Mouse (Mus musculus): ENCODE measurements around the gene Ntsr2. TPM values are rescaled to one million over a fixed set of nuclear protein-coding genes. Genes with fewer than 3 reads are reported as not detected.

The Ntsr2 gene
- polyA plus RNA-seq, 1 experiment from 2014 or later: not detected

DNA sequence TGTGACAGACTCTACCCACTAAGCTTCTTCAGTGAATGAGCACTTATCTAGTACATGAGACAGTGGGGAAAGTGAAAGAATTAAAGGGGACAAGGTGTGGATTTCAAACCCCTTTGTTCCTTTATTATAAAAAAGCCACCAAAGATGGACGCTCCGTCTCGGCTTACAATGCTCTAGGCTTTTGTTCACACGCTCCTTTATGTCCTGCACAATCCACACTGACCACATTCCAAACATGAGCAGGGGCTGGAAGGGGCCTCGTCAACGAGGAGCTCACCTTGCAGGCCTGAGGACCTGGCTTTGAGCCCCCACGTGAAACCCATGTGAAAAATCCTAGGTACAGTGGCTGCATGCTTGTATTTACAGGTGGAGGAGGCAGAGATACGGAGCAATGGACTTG, 8.5 kb upstream of the Ntsr2 start:
- TF ChIP-seq EP300 (IDR thresholded peaks at IDR 0.05; ENCODE audit: low read depth) (no peak), CTCF (IDR thresholded peaks at IDR 0.05; ENCODE audit: low read depth) (no peak)
- H3K4me2 ChIP-seq (ENCODE audit: low read depth, low read length): no peak overlapping the region
- H3K4me1 ChIP-seq (ENCODE audit: insufficient read depth): no peaks in the 10 kb centered on the region
- H3K9ac ChIP-seq (replicated peaks): no peak overlapping the region
- ATAC-seq (no peak), DNase-seq (no peak)
- no peak overlapping the region for H3K4me3 ChIP-seq (ENCODE audit: low read depth, low read length)
- H3K36me3 ChIP-seq (replicated peaks; ENCODE audit: insufficient read depth, low read length): no peaks in the 10 kb centered on the region
- WGBS (ENCODE audit: insufficient replicate concordance): 66% methylated on average over 8 of the region's 8 CpGs
- no peaks in the 10 kb centered on the region for H3K9me3 ChIP-seq (ENCODE audit: low read length)
- H3K27ac ChIP-seq (ENCODE audit: low read depth): no peak overlapping the region
- no peaks in the 10 kb centered on the region for H3K27me3 ChIP-seq (ENCODE audit: insufficient read depth, low read length)

DNA sequence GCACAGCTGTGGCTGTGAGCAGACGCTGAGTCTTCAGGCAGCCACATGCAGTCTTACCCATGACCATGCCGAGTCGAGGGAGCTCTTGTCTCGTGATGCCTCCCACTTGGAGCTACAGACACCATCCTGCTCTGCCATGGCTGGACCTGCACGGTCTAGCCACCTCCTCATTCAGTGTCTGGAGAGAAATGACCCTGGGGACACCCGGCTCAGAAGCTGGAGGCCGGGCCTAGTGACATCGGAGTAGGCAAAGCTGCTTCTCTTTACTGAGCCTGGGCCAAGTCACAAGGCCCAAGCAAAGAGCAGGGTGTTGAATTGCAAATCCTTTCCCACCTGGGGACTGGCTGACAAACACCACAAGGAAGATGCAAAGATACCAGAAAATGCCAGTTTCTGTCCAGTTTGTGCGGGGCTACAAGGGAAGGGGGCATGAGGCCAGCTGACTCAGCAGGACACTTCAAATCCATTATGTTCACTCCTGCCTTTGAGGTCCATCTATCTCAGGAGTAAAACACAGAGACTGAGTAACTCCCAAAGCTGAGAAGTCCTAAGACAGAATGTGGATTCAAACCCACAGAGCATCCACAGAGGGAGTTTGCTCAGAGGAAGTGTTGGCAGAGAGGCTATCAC, 6.3 kb upstream of the Ntsr2 start:
- DNase-seq: no peak
- Histone ChIP-seq H3K27ac (ENCODE audit: low read depth) (no peak overlapping the region), H3K36me3 (replicated peaks; ENCODE audit: insufficient read depth, low read length) (no peaks in the 10 kb centered on the region), H3K9ac (replicated peaks) (no peak overlapping the region), H3K4me3 (ENCODE audit: low read depth, low read length) (no peak overlapping the region), H3K4me2 (ENCODE audit: low read depth, low read length) (no peak overlapping the region), H3K4me1 (ENCODE audit: insufficient read depth) (no peaks in the 10 kb centered on the region), H3K9me3 (ENCODE audit: low read length) (no peaks in the 10 kb centered on the region), H3K27me3 (ENCODE audit: insufficient read depth, low read length) (peaks cover 4% of the 10 kb centered on the region)
- TF ChIP-seq EP300 (IDR thresholded peaks at IDR 0.05; ENCODE audit: low read depth) (no peak), CTCF (IDR thresholded peaks at IDR 0.05; ENCODE audit: low read depth) (no peak)
- no peak for ATAC-seq
- 45% methylated on average over 9 of the region's 9 CpGs for WGBS (ENCODE audit: insufficient replicate concordance)

DNA sequence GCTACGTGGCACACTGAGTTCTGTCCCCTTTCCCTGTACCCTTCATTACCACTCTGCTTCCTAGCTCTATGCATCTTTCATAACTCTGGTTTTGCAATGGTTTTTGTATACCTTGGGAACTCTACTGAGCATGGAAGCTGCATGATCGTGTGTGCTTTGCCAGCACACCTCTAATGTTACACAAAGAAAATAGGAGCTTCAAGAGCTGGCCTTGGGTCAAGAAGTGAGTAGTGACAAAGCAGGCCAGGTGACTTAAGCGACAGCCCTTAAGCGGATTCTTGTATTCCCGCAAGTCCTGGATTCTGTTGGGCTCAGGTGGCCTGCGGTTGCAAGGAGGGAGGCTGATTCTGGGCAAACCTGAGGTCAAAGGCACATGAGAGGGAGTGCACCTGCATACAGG, 4.9 kb upstream of the Ntsr2 start:
- Histone ChIP-seq H3K27me3 (ENCODE audit: insufficient read depth, low read length) (peaks cover 12% of the 10 kb centered on the region), H3K36me3 (replicated peaks; ENCODE audit: insufficient read depth, low read length) (no peaks in the 10 kb centered on the region), H3K4me1 (ENCODE audit: insufficient read depth) (no peaks in the 10 kb centered on the region), H3K9ac (replicated peaks) (no peak overlapping the region), H3K4me3 (ENCODE audit: low read depth, low read length) (no peak overlapping the region), H3K9me3 (ENCODE audit: low read length) (no peaks in the 10 kb centered on the region), H3K27ac (ENCODE audit: low read depth) (no peak overlapping the region), H3K4me2 (ENCODE audit: low read depth, low read length) (no peak overlapping the region)
- 75% methylated on average over 6 of the region's 6 CpGs for WGBS (ENCODE audit: insufficient replicate concordance)
- DNase-seq (no peak), ATAC-seq (no peak)
- no peak for TF ChIP-seq CTCF (IDR thresholded peaks at IDR 0.05; ENCODE audit: low read depth)

DNA sequence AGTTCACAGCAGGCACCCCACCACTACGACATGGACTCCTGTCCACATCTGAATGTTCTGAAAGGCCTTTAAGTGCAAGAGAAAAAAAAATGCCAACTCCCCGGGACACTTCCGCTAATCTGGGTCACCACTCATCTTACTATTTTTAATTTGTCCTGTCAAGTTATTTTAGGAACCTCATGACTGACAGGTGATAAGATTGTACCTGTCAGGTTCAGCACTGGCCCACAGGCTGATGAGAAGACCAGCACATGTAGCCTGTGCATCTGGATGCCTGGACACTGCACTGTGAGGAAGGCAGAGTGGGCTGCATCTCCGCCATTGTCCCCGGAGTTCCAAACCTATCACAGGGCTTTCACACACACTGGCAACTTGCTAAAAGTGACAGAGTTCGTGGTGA, 3.4 kb upstream of the Ntsr2 start:
- 0 out of 2 replicates have a peak, but pooled peaks cover 2% of the 10 kb centered on the region for H3K4me1 ChIP-seq (ENCODE audit: insufficient read depth)
- H3K4me2 ChIP-seq (ENCODE audit: low read depth, low read length): no peak overlapping the region
- WGBS (ENCODE audit: insufficient replicate concordance): 66% methylated on average over 6 of the region's 6 CpGs
- no peaks in the 10 kb centered on the region for H3K9me3 ChIP-seq (ENCODE audit: low read length)
- H3K4me3 ChIP-seq (ENCODE audit: low read depth, low read length): no peak overlapping the region
- H3K27me3 ChIP-seq (ENCODE audit: insufficient read depth, low read length): peaks cover 24% of the 10 kb centered on the region
- no peak overlapping the region for H3K9ac ChIP-seq (replicated peaks)
- DNase-seq (no peak), ATAC-seq (no peak)
- no peaks in the 10 kb centered on the region for H3K36me3 ChIP-seq (replicated peaks; ENCODE audit: insufficient read depth, low read length)
- TF ChIP-seq EP300 (IDR thresholded peaks at IDR 0.05; ENCODE audit: low read depth) (no peak), CTCF (IDR thresholded peaks at IDR 0.05; ENCODE audit: low read depth) (no peak)
- H3K27ac ChIP-seq (ENCODE audit: low read depth): no peak overlapping the region

DNA sequence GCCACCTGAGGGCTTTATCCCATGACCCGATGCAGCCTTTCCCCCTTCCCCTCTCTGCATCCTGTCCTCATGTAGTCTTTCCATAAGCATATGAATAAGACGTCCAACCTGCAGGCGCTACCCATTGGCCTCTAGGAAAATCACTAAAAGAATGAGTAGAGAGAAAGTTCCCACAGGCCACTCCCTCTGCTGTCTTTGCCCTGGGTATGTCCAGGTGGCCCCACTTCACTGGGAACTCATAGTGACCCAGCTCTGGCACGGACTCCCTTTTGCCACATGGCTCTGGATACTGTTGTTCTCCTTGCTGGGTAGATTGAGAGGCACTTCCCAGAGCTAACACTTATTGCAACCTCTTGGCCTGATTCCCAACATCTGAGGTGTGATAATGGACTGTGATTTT, 2.4 kb downstream of the Ntsr2 start:
- 60% methylated on average over 4 of the region's 4 CpGs for whole genome bisulfite sequencing (ENCODE audit: insufficient replicate concordance)
- DNase-seq: no peak
- H3K9ac ChIP-seq (replicated peaks): no peak overlapping the region

DNA sequence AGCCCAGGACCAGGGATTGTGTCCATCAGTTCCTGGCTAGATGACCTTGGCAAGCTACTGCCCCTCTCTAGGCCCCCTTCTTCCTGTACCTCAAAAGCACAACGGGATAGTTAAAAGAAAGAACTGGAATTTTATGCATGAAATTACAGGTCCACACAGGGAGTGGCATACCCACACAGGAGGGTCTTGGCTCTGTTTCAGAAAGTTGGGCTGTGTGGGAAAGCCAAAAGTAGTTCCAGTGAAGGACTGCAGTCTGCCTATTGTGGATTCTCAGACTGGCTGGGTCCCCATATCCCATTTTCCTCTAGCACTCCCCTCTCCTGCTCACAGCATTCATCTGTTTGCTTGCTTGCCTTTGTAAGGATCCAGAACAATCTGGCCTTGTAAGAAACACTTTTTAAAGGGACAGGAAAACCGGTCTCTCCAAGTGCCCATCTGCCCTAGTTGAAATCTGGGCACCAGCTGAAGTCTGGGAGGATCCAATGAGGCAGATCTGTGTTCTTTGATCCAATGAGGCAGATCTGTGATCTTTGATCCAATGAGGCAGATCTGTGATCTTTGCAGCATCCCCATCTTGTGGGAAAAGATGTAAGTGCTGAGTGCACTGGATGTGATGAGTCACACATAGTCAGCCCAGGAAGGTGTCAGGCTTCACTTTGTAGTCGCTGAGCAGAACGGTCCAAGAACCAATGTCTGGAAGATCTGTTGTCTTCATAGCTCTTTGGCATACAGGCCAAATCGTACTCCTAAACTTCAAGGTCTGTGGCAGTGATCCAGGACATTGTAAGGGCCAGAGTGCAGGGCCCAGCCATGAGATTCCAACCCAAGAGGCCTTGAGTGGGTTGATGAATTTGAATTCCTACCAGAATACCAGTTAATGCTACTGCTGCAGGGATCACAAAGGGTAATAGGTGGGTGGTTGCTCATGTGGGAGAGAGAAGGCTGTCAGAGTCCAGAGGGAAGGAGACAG, 4.0 kb downstream of the Ntsr2 start:
- Histone ChIP-seq H3K9ac (replicated peaks) (no peak overlapping the region), H3K36me3 (replicated peaks; ENCODE audit: insufficient read depth, low read length) (no peaks in the 10 kb centered on the region), H3K9me3 (ENCODE audit: low read length) (no peaks in the 10 kb centered on the region), H3K4me2 (ENCODE audit: low read depth, low read length) (no peak overlapping the region), H3K27me3 (ENCODE audit: insufficient read depth, low read length) (peaks cover 22% of the 10 kb centered on the region), H3K27ac (ENCODE audit: low read depth) (no peak overlapping the region), H3K4me3 (ENCODE audit: low read depth, low read length) (no peak overlapping the region), H3K4me1 (ENCODE audit: insufficient read depth) (0 out of 2 replicates have a peak, but pooled peaks cover 2% of the 10 kb centered on the region)
- DNase-seq: no peak
- 65% methylated on average over 5 of the region's 5 CpGs for WGBS (ENCODE audit: insufficient replicate concordance)
- no peak for ATAC-seq
- TF ChIP-seq CTCF (IDR thresholded peaks at IDR 0.05; ENCODE audit: low read depth): no peak
- TF ChIP-seq EP300 (IDR thresholded peaks at IDR 0.05; ENCODE audit: low read depth): no peak

More for the DNA sequence above, 2.4 kb downstream of the Ntsr2 start:
- TF ChIP-seq CTCF (IDR thresholded peaks at IDR 0.05; ENCODE audit: low read depth): no peak
- no peak for TF ChIP-seq EP300 (IDR thresholded peaks at IDR 0.05; ENCODE audit: low read depth)
- Histone ChIP-seq H3K27me3 (ENCODE audit: insufficient read depth, low read length) (peaks cover 29% of the 10 kb centered on the region), H3K36me3 (replicated peaks; ENCODE audit: insufficient read depth, low read length) (no peaks in the 10 kb centered on the region), H3K4me1 (ENCODE audit: insufficient read depth) (0 out of 2 replicates have a peak, but pooled peaks cover 2% of the 10 kb centered on the region), H3K4me2 (ENCODE audit: low read depth, low read length) (no peak overlapping the region), H3K27ac (ENCODE audit: low read depth) (no peak overlapping the region), H3K4me3 (ENCODE audit: low read depth, low read length) (no peak overlapping the region), H3K9me3 (ENCODE audit: low read length) (no peaks in the 10 kb centered on the region)
- ATAC-seq: no peak
